Mouse (Mus musculus): ENCODE results near the gene Rtn3. TPM values are rescaled to one million over a fixed set of nuclear protein-coding genes. Genes with fewer than 3 reads are reported as not detected.

Gene Rtn3
- polyA plus RNA-seq, 1 experiment from 2014 or later, result 371 TPM

DNA sequence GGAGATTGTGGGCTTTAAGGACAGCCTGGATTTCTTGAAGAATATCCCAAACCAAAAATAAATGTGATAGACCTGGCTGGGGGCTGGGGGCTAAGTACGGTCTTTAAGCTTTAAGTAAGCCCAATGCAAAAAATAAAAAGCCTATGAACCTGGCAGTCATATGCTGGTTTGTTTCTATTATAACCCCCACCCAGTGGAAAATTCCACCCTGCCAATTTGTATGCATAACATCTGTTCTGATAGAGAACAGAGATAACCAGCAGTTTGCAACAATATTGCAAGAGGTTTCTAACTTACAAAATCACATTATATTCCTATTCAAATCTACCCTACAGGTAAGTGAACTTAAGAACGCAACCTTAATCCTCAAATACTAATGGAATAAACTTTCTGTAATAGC, 12.4 kb downstream of the Rtn3 start:
- no peak for DNase-seq (ENCODE audit: low spot score, missing footprints)
- WGBS, result 92% methylated on average over 2 of the region's 2 CpGs

DNA sequence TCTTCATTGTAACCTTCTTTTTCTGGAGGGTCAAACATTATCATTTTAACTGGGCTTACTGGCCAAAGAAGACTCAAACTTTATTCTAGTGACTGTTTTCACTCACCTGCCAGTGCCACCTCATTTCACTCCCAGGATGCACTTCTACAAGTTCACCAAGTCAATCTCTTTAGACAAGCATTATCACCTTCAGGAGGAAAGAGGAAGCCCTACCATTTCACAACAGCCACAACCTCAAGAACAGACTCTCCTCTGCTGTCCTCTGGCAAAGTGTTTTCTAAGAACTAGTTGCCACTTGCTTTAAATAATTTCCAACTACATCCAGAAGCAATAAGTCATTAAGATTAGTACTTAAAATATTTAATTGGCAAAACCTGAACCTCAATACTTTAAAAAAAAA, 15.2 kb downstream of the Rtn3 start:
- 0 out of 2 replicates have a peak, but pooled peaks cover 2% of the 10 kb centered on the region for H3K36me3 ChIP-seq (ENCODE audit: control insufficient read depth, insufficient read depth, low read length)
- no peaks in the 10 kb centered on the region for H3K4me1 ChIP-seq (ENCODE audit: control insufficient read depth, insufficient read depth, low read length)
- no peak overlapping the region for H3K27ac ChIP-seq (ENCODE audit: low read depth, low read length)
- H3K9ac ChIP-seq (ENCODE audit: low read length), result no peak overlapping the region
- H3K9me3 ChIP-seq (ENCODE audit: control insufficient read depth, low read length), result no peaks in the 10 kb centered on the region
- no peaks in the 10 kb centered on the region for H3K27me3 ChIP-seq (ENCODE audit: control insufficient read depth, insufficient read depth, low read length)
- ATAC-seq (ENCODE audit: low FRiP score), result no peak
- peak; percentile 17 for DNase-seq (ENCODE audit: low spot score, missing footprints)
- H3K4me3 ChIP-seq (ENCODE audit: low read depth, low read length), result no peak overlapping the region
- no peak overlapping the region for H3K4me2 ChIP-seq

More for the DNA sequence above, 12.4 kb downstream of the Rtn3 start:
- Histone ChIP-seq H3K4me1 (ENCODE audit: control insufficient read depth, insufficient read depth, low read length) (no peaks in the 10 kb centered on the region), H3K27me3 (ENCODE audit: control insufficient read depth, insufficient read depth, low read length) (no peaks in the 10 kb centered on the region), H3K36me3 (ENCODE audit: control insufficient read depth, insufficient read depth, low read length) (0 out of 2 replicates have a peak, but pooled peaks cover 2% of the 10 kb centered on the region), H3K4me2 (no peak overlapping the region), H3K4me3 (ENCODE audit: low read depth, low read length) (no peak overlapping the region), H3K27ac (ENCODE audit: low read depth, low read length) (no peak overlapping the region), H3K9me3 (ENCODE audit: control insufficient read depth, low read length) (no peaks in the 10 kb centered on the region), H3K9ac (ENCODE audit: low read length) (no peak overlapping the region)
- no peak for ATAC-seq (ENCODE audit: low FRiP score)

DNA sequence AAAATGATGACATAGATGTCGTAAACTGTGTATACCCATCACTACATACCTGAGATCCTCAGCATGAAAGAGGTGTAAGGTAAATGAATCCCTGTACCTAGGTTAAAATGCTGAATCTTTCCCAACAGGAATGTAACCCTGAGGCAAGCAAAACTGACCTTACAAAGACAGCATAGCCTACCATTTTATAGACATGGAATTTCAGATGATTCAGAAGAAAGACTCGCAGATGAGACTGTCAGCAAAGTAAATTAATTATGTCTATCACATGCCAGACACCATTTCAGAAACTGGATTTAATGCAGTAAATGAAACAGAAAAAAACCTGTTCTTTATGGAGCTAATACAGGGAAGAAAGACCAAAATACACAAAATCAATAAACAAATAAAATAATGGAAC, 23.7 kb downstream of the Rtn3 start:
- ATAC-seq (ENCODE audit: low FRiP score) (no peak), DNase-seq (ENCODE audit: low spot score, missing footprints) (no peak)
- Histone ChIP-seq H3K27ac (ENCODE audit: low read depth, low read length) (no peak overlapping the region), H3K4me2 (no peak overlapping the region), H3K4me1 (ENCODE audit: control insufficient read depth, insufficient read depth, low read length) (no peaks in the 10 kb centered on the region), H3K27me3 (ENCODE audit: control insufficient read depth, insufficient read depth, low read length) (no peaks in the 10 kb centered on the region), H3K36me3 (ENCODE audit: control insufficient read depth, insufficient read depth, low read length) (peaks cover 5% of the 10 kb centered on the region; the same call in 1 of the 2 replicates), H3K9me3 (ENCODE audit: control insufficient read depth, low read length) (no peaks in the 10 kb centered on the region), H3K9ac (ENCODE audit: low read length) (no peak overlapping the region), H3K4me3 (ENCODE audit: low read depth, low read length) (no peak overlapping the region)
- 93% methylated on average over 2 of the region's 2 CpGs for WGBS

DNA sequence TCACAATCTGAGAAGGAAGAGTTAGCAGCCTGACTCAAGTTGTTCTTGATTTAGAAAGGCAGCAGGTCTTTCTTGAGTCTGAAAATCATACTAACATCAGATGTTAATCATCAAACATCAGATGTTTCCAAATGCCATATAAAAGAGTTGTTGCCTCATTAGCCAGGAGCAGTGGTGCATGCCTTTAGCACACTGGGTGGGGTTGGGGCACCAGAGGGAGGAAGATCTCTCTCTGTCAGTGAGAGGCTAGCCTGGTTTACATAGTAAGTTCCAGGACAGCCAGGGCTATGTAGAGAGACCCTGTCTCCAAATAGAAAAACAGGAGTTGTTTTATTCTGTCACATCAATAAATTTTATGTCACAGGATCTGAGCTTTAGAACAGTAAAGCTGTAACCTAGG, 24.2 kb downstream of the Rtn3 start:
- peaks cover 5% of the 10 kb centered on the region; the same call in 1 of the 2 replicates for H3K36me3 ChIP-seq (ENCODE audit: control insufficient read depth, insufficient read depth, low read length)
- no peak overlapping the region for H3K27ac ChIP-seq (ENCODE audit: low read depth, low read length)
- H3K9ac ChIP-seq (ENCODE audit: low read length), result no peak overlapping the region
- H3K27me3 ChIP-seq (ENCODE audit: control insufficient read depth, insufficient read depth, low read length), result no peaks in the 10 kb centered on the region
- no peaks in the 10 kb centered on the region for H3K4me1 ChIP-seq (ENCODE audit: control insufficient read depth, insufficient read depth, low read length)
- no peak overlapping the region for H3K4me3 ChIP-seq (ENCODE audit: low read depth, low read length)
- H3K4me2 ChIP-seq, result no peak overlapping the region
- no peaks in the 10 kb centered on the region for H3K9me3 ChIP-seq (ENCODE audit: control insufficient read depth, low read length)
- ATAC-seq (ENCODE audit: low FRiP score), result no peak
- DNase-seq (ENCODE audit: low spot score, missing footprints), result no peak

DNA sequence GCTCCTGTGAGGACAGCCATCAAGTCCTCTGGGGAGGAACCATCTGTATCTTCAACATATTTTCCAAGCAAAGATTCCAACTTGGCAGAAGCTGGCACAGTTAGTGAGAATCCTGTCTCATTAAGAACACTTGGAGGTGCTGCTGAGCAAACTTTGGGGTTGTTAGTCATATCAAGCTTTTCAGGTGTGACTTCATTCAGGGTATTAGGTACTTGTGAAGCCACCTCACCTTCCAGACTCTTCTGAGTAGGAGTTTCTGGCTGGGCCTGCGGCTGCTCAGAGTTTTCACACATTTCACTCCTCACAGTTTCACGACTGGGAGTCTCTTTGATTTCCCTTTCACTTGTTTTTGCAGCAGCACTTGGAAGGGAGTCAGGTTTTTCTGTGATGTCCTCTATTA, 26.3 kb downstream of the Rtn3 start:
- Histone ChIP-seq H3K9ac (ENCODE audit: low read length) (no peak overlapping the region), H3K4me3 (ENCODE audit: low read depth, low read length) (no peak overlapping the region), H3K4me2 (no peak overlapping the region), H3K9me3 (ENCODE audit: control insufficient read depth, low read length) (no peaks in the 10 kb centered on the region), H3K27ac (ENCODE audit: low read depth, low read length) (no peak overlapping the region), H3K36me3 (ENCODE audit: control insufficient read depth, insufficient read depth, low read length) (peaks cover 5% of the 10 kb centered on the region; the same call in 1 of the 2 replicates), H3K27me3 (ENCODE audit: control insufficient read depth, insufficient read depth, low read length) (no peaks in the 10 kb centered on the region), H3K4me1 (ENCODE audit: control insufficient read depth, insufficient read depth, low read length) (no peaks in the 10 kb centered on the region)
- 90% methylated on average over 2 of the region's 2 CpGs for WGBS
- ATAC-seq (ENCODE audit: low FRiP score) (no peak), DNase-seq (ENCODE audit: low spot score, missing footprints) (no peak)

DNA sequence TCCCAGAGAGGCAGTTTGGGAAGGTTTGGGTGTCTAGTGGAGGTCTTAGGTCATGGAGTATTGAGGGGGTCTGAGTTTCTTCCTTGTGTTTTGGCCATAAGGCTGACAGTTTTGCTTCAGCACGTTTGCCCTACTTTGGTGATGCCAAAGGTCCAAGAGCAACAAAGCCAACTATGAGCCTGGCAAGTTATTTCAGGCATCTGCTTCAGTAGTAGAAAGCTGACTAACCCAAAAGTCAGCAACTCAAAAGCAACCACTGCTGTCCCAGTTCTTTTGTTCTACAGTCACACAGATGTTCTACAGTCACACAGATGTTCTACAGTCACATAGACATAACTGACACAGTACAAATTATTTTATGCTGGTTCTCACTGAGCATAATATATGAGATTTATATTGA, 37.5 kb downstream of the Rtn3 start:
- 97% methylated on average over 1 of the region's 1 CpGs for WGBS

DNA sequence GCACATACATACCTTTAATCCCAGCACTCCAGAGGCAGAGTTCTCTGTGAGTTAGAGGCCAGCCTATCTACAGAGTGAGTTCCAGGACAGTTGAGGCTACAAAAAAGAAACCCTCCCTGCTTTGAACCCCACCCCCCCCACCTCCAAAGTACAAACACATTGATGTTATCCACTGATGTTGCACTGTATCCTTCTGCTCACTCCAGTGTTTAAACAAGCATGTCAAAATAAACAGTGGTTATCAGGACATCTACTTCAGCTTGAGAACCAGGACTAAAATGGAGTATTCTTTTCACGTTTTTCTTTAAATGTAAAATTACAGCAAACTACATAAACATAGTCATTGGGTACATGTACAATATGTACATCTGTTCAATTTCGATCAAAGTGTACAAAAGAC, 38.0 kb downstream of the Rtn3 start:
- Histone ChIP-seq H3K4me1 (ENCODE audit: control insufficient read depth, insufficient read depth, low read length) (no peaks in the 10 kb centered on the region), H3K36me3 (ENCODE audit: control insufficient read depth, insufficient read depth, low read length) (peaks cover 4% of the 10 kb centered on the region; the same call in 1 of the 2 replicates), H3K9ac (ENCODE audit: low read length) (no peak overlapping the region), H3K27me3 (ENCODE audit: control insufficient read depth, insufficient read depth, low read length) (no peaks in the 10 kb centered on the region), H3K9me3 (ENCODE audit: control insufficient read depth, low read length) (no peaks in the 10 kb centered on the region), H3K4me3 (ENCODE audit: low read depth, low read length) (no peak overlapping the region), H3K4me2 (no peak overlapping the region), H3K27ac (ENCODE audit: low read depth, low read length) (no peak overlapping the region)
- DNase-seq (ENCODE audit: low spot score, missing footprints) (no peak), ATAC-seq (ENCODE audit: low FRiP score) (no peak)
- WGBS, result 98% methylated on average over 2 of the region's 2 CpGs

More for the DNA sequence above, 37.5 kb downstream of the Rtn3 start:
- H3K4me2 ChIP-seq, result no peak overlapping the region
- no peak overlapping the region for H3K9ac ChIP-seq (ENCODE audit: low read length)
- H3K9me3 ChIP-seq (ENCODE audit: control insufficient read depth, low read length), result no peaks in the 10 kb centered on the region
- H3K27me3 ChIP-seq (ENCODE audit: control insufficient read depth, insufficient read depth, low read length), result no peaks in the 10 kb centered on the region
- H3K4me3 ChIP-seq (ENCODE audit: low read depth, low read length), result no peak overlapping the region
- peaks cover 4% of the 10 kb centered on the region; the same call in 1 of the 2 replicates for H3K36me3 ChIP-seq (ENCODE audit: control insufficient read depth, insufficient read depth, low read length)
- no peak for DNase-seq (ENCODE audit: low spot score, missing footprints)
- ATAC-seq (ENCODE audit: low FRiP score), result no peak
- H3K27ac ChIP-seq (ENCODE audit: low read depth, low read length), result no peak overlapping the region
- H3K4me1 ChIP-seq (ENCODE audit: control insufficient read depth, insufficient read depth, low read length), result no peaks in the 10 kb centered on the region

DNA sequence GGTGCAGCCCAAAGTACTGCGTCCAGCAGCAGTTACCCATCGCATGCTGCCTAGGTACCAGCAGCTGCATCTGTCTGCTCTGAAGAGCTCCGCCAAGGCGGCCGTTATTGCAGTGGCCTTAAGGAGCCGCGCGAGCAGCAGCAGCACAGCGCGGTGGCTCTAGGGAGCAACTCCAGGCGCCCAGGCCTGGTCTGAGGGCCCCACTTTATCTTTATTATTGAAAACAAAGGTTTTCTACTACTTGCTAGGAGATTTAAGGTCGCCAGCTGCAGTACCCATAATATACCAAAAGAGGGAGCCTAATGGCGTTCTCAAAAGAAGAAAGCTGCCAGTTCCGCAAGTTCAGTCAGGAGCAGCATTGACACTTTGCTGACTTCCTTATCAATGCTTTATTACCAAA, 41.6 kb downstream of the Rtn3 start:
- WGBS, result 67% methylated on average over 14 of the region's 14 CpGs
- H3K9me3 ChIP-seq (ENCODE audit: control insufficient read depth, low read length), result no peaks in the 10 kb centered on the region
- peaks cover 4% of the 10 kb centered on the region; the same call in 1 of the 2 replicates for H3K36me3 ChIP-seq (ENCODE audit: control insufficient read depth, insufficient read depth, low read length)
- no peak overlapping the region for H3K4me2 ChIP-seq
- ATAC-seq (ENCODE audit: low FRiP score), result no peak
- DNase-seq (ENCODE audit: low spot score, missing footprints), result no peak
- 0 out of 2 replicates have a peak, but pooled peaks cover 2% of the 10 kb centered on the region for H3K4me1 ChIP-seq (ENCODE audit: control insufficient read depth, insufficient read depth, low read length)
- no peaks in the 10 kb centered on the region for H3K27me3 ChIP-seq (ENCODE audit: control insufficient read depth, insufficient read depth, low read length)
- H3K27ac ChIP-seq (ENCODE audit: low read depth, low read length), result no peak overlapping the region
- H3K4me3 ChIP-seq (ENCODE audit: low read depth, low read length), result no peak overlapping the region
- H3K9ac ChIP-seq (ENCODE audit: low read length), result no peak overlapping the region

DNA sequence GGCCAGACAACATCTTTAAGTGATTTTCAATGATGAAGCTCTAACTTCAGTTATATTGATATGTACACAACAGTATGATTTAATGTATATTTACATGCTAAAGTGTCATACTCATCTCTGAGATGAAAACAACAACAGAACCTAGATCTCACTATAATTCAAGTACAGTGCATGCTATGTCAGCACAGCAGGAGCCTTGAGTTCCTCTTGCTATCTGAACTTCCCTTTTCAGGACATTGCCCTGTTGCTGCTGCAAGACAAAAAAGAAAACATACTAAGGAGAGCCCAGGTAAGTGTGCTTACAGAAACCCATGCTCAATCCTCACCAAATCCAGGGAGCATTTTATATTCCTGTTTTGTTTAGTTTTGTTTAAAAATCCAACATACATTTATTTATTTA, 44.8 kb downstream of the Rtn3 start:
- Histone ChIP-seq H3K9ac (ENCODE audit: low read length) (no peak overlapping the region), H3K27me3 (ENCODE audit: control insufficient read depth, insufficient read depth, low read length) (no peaks in the 10 kb centered on the region), H3K27ac (ENCODE audit: low read depth, low read length) (no peak overlapping the region), H3K4me2 (no peak overlapping the region), H3K36me3 (ENCODE audit: control insufficient read depth, insufficient read depth, low read length) (peaks cover 11% of the 10 kb centered on the region), H3K9me3 (ENCODE audit: control insufficient read depth, low read length) (no peaks in the 10 kb centered on the region), H3K4me1 (ENCODE audit: control insufficient read depth, insufficient read depth, low read length) (0 out of 2 replicates have a peak, but pooled peaks cover 2% of the 10 kb centered on the region), H3K4me3 (ENCODE audit: low read depth, low read length) (no peak overlapping the region)
- no peak for DNase-seq (ENCODE audit: low spot score, missing footprints)
- ATAC-seq (ENCODE audit: low FRiP score), result no peak
